Mouse (Mus musculus): ENCODE measurements around the gene Gng8. TPM values are rescaled to one million over a fixed set of nuclear protein-coding genes. Genes with fewer than 3 reads are reported as not detected.

Gng8 gene
- not detected in 2 replicates for total RNA-seq (2023)

GRCm38 (mm10) chr7:16891641-16892351, at the start of gene Gng8:
Gng8 (plus strand) TSS chr7:16891786.

GRCm38 (mm10) chr7:16842645-16843063, 48.9 kb upstream of the Gng8 start, which contains the start of gene Prkd2:
Prkd2 (plus strand) TSS chr7:16842902.

DNA sequence AGATGAGACGGTGACA, 16.5 kb upstream of the Gng8 start, which contains the start of gene Dact3:
Gene Dact3 (plus strand): TSS at position 8 of the 16 bp plus-strand sequence.

DNA sequence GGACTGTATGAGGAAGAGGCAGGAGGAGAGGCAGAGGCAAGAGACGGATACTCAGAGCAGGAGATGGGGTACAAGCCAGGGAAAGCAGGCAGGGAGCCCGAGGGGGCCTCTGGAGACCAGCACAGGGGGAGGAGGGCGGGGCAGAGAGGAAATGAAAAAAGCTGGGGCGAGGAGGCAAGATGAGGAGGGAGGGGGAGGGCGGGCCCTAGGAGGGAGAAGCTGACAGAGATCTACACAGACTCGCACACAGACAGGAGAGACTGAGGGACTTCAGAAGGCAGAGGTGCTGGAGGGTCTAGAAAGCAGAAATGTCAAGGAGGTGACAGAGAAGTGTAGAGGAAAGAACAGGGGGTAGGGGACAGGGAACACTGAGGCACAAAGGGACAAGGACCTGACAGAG, 14.7 kb downstream of the Gng8 start, which contains the start of gene Ptgir:
Gene Ptgir (plus strand): TSS at position 210 of the 400 bp plus-strand sequence.

DNA sequence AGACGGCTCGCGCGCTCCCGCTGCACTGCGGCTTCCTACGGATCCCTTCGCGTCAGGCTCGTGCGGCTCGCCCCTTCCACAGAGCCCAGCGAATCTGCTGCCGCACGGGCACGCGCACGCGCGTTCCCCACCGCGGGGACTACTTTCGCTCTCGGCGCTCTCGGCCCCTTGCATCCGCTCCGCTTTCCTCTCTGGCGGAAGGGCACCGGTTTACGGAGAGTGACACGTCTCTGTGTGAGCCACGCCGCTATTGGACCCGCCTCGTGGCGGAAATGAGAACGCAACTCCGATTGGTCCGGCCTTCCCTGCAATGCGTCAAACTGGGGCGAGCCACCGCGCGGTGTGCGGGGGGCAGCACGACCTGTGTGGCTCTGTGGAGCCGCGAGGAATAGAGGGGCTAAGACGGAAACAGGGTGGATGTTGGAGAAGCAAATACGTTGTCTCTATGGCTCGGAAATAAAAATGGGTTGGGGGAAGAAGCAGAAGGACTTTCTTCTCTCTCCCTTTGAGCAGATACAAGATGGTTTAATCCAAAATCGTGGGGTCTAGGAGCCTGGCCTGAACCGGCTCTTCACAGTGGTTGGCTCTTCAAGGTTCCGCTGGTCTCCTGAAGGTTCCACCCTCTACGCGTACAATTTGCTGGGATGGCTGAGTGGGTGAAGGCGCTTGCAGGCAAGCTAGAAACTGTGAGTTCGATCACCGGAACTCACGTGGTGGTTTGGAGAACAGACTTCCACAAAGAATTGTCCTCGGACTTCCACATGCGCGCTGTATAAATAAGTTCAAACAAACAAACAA, 32.6 kb downstream of the Gng8 start, which contains the start of gene Calm3:
Gene Calm3 (minus strand): TSS at position 78 of the 798 bp plus-strand sequence.

GRCm38 (mm10) chr7:16944061-16944807, 52.6 kb downstream of the Gng8 start, which contains the start of gene Pnmal2:
Pnmal2 (plus strand) TSS chr7:16944682.

Other genes with a start within 250 kb of the Gng8 start
- not detected in 2 replicates for gene Ceacam15, start 216.1 kb upstream of the Gng8 start, total RNA-seq (2023)
- not detected in 2 replicates for gene Ceacam9, start 169.9 kb upstream of the Gng8 start, total RNA-seq (2023)
- gene Ap2s1, start 153.4 kb upstream of the Gng8 start, total RNA-seq (2023) = 135 and 156 TPM in 2 replicates
- gene Slc1a5, start 110.4 kb upstream of the Gng8 start, total RNA-seq (2023) = 34.0 and 39.3 TPM in 2 replicates
- 62.7 and 95.2 TPM in 2 replicates for gene Strn4, start 75.9 kb upstream of the Gng8 start, total RNA-seq (2023)
- gene Fkrp, start 75.1 kb upstream of the Gng8 start, total RNA-seq (2023) = 12.1 and 12.7 TPM in 2 replicates
- gene Prkd2, start 48.9 kb upstream of the Gng8 start, total RNA-seq (2023) = 49.9 and 56.7 TPM in 2 replicates
- not detected in 2 replicates for gene Dact3, start 16.5 kb upstream of the Gng8 start, total RNA-seq (2023)
- gene Ptgir, start 14.7 kb downstream of the Gng8 start, total RNA-seq (2023) = 21.1 and 23.1 TPM in 2 replicates
- 191 and 202 TPM in 2 replicates for gene Calm3, start 32.3 kb downstream of the Gng8 start, total RNA-seq (2023)
- gene Pnmal2, start 52.9 kb downstream of the Gng8 start, total RNA-seq (2023) = not detected in 2 replicates
- not detected in 2 replicates for gene Pnmal1, start 67.9 kb downstream of the Gng8 start, total RNA-seq (2023)
- 0.23 TPM in 1 of 2 replicates, not detected in the other for gene Gm42372, start 91.3 kb downstream of the Gng8 start, total RNA-seq (2023)
- gene Ccdc8, start 100.9 kb downstream of the Gng8 start, total RNA-seq (2023) = 0.25 and 0.39 TPM in 2 replicates
- 36.9 and 38.7 TPM in 2 replicates for gene Ppp5c, start 136.1 kb downstream of the Gng8 start, total RNA-seq (2023)
- 0.06 and 0.07 TPM in 2 replicates for gene Hif3a, start 170.6 kb downstream of the Gng8 start, total RNA-seq (2023)
- gene Psg16, start 182.3 kb downstream of the Gng8 start, total RNA-seq (2023) = 0.23 TPM in 1 of 2 replicates, not detected in the other

Measured in neutrophil, adult 65 days (primary cell).